Mouse (Mus musculus) natural killer cell, adult 2 months (primary cell): Measurements from ENCODE around the gene Slc44a3.

Experiments used
- DNase-seq, 2 experiments: peaks; one replicate each; pipeline ENCODE4 v3.0.0; 2022; ENCODE audit warnings: low spot score in 2 of 2

Slc44a3 gene

DNA sequence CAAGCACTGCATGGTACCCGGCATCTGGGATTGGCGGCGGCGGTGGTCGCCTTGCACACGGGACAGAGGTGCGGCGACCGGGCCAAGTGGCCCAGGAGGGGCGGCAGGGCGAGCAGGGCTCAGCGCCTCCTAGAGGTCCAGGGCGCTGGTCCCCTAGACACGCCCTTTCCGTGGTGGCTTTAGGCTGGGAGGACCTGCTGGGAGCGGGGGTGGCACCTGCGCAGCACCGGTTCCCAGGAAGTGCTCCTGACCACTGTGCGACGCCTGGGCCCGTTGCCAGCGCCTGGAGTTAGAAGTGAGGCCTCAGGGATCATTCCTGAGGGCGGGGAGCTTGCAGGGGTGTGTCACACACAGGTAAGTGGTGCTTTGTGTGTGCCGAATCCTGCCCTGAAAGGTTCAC, at the start of gene Slc44a3:
Gene Slc44a3 (minus strand): TSS at position 229 of the 400 bp plus-strand sequence.
- DNase-seq: no peak

DNA sequence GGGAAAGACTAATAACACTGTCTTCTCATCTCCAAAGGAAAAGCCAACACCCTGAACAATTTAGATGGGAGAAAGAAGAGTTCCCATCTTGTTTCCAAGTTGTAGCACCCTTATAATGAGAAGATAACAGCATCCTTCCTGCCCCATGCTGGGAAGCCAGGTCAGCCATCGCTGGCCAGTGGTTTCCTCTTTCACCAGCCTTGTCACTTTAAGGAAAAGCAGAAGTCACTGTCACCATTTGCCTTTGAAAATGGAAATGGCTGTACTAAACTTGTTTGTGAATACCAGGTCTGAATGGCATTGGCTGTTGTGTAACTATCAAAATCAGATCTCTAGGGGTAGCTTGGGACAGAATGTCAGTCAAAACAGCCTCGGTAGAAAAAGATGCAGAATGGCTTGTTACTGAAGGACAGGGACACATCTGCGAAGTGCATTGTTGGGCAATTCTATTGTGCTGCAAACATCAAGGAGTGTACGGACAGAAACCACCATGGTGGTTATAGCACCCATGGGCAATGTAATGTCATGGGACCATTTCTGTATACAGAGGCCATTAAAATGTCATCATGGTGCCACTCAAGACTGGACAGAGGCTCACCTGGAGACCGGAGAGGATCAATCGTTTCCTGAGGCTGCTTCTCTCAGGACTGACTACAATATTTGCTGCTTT, 47.8 kb upstream of the Slc44a3 start:
- no peak for DNase-seq

DNA sequence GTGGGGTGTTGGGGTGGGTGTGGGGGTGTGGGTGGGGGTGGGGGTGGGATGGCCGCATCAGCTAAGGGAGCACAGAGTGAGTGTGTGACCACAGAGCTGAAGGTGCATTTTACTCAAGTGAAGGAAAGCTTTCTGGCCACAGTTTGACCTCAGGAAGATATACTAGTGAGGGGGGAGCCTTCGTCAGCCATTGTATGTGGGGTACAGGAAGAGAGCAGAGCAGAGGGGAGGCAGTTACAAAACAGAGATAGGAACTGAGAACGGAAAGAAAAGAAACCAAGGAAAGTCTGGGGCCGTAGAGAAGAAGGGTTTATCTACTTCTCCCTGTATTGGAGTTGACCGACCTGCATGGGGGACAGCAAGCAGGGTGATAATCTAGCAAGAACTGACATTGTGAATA, 47.2 kb upstream of the Slc44a3 start:
- no peak for DNase-seq

DNA sequence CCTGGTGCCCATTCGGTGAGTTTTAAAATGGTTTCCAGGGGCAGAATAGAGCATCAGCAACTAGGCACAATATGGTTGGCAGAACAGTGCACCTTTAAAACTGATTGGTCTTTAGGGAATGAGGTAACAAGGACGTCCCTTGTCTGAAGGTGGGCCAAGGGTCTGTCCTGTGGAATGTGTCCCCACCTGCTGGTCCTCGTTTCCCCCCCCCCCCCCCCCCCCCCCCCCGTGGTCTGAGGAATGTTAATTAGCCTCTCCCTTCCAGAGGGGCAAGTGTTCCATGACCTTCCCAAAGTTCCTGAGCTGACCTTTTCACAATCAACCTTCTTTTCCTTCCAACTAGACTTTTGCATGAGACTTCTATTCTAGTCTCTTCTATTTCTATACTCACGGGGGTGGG, 46.5 kb upstream of the Slc44a3 start:
- DNase-seq: no peak

DNA sequence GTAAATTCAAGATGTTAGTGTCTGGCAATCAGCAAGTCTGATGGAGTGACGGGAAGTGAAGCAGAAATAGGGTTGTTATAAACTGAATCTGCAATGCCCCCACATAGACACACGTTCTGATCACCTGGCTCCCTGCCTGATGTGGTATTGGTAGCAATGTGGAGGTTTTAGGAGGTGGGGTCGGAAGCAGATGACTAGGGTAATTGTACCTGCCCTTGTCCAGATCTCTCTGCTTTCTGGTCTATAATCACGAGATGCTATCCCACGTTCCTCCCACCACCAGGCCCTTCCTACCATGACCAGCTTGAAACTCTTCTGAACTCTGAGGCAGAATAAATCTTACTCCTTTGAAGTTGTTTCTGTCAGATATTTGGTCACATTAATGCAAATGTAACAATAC, 45.4 kb upstream of the Slc44a3 start:
- DNase-seq: no peak

GRCm38 (mm10) chr3:121577032-121577591, 44.9 kb upstream of the Slc44a3 start:
- no peak for DNase-seq

DNA sequence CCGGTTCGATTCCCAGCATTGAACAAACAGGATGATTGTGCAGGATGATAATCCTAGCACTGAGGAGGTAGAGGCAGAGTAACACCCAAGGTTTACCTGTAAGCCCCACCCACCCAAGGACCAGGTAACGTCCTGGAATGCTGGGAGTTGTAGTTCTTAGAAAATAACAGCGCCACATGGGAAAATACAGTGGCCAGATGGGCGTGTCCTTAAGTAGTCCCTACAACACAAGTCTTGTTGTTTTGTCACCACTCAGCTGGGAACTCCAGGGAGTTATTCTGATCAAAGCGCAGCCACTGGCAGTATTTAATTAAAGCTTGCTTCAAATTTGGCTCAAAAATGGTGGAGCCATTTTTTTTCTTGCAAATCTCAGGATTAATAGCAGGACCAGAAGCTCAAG, 44.2 kb upstream of the Slc44a3 start:
- no peak for DNase-seq

- DNase-seq: no peak
These were observed 42.2 kb upstream of the Slc44a3 start for GRCm38 (mm10) chr3:121574386-121574785.

DNA sequence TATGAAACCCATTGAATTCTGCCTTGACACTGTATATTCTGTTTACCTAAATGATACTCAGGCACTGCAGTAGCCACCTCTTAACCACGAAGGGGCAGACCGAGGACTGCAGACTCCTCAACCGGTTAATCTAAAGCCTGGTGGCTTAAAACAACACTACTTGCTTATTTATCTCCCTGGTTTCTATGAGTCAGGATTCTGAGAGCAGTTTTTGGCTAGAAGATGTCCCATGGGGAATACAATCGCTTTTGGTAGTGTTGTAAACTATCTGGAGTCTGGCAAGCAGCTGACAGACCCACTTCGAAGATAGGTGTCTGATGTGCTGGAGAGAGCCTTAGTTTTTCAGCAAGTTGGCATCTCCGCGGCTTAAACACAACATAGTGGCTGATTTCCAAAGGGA, 41.7 kb upstream of the Slc44a3 start:
- no peak for DNase-seq

DNA sequence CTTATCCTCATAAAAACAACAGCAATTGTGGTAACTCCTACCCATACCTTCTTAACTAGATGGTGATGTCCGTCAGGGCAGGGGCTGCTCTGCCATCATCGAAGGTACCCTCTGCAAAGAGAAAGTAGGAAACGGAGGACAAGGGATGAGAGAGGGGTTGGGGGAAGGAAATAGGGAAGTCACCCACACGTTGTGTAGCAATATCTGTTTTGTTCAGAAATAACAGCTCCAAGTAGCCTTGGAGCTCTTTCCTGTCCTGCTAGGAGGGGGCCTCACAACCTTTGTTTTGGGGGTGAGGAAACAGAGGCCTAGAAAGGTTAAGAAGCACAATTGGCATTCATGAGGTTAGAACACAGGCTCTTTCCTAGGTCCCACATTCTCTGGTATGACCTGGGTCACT, 39.3 kb upstream of the Slc44a3 start:
- DNase-seq: no peak

DNA sequence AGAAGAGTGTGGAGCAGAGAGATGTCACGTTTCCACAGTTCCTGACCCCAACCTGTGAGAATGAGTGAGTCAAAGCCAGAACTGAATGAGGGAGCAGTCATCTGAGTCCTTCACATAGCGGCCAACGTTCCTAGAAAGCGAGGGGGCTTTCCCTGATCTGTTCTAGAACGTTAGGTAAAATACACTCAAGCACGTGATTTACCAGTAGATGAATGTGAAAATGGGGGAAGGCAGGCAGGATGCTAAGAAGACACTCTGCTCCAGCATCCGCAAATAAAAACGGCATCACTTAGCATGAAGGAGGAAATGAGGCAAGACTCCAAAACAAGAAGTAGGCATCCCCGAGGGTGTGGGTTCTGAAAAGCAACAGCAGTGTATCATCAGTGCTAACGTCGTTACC, 38.4 kb upstream of the Slc44a3 start:
- no peak for DNase-seq

- DNase-seq: no peak
These were observed 37.6 kb upstream of the Slc44a3 start for GRCm38 (mm10) chr3:121569767-121570166.

GRCm38 (mm10) chr3:121569004-121569403, 36.8 kb upstream of the Slc44a3 start:
- no peak for DNase-seq

DNA sequence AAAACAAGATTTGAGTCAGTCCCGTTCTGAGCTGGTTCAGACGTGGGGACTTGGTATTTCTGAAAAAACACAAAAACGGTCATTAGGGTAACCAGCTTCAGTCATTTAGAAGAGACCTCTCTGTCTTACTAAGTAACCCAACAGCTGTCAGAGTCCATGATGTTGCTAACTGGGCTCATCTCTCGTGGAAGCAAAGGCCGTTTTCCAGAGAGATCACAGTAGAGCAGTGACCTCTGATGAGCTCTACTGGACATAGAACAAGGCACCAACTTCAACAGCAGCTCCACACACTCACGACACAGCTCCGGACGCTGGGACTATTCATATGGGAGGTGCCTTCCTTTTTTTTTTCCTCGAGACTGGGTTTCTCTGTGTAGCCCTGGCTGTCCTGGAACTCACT, 35.7 kb upstream of the Slc44a3 start:
- DNase-seq: no peak

DNA sequence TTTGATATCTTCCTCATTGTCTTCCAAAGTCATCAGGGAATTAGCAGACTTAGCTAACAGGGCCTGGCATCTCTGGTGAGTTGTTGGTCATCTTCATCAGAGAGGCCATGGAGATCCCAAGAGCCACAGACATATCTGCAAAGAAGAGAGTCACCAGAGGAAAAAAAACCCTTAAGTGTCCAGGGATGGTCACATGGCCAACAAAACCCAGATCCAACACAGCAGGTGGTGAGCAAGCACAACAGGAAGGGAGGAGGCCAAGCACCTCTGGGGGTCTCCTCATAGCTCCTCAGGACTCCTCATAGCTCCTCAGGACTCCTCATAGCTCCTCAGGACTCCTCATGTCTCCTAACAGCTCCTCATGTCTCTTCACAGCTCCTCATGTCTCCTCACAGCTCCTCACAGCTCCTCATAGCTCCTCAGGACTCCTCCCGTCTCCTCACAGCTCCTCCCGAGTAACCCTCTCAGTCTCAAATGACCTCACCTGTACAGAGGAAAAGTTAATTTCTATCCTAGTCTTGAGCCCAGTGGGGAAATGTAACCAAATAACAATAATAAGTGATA, 35.2 kb upstream of the Slc44a3 start:
- no peak for DNase-seq

DNA sequence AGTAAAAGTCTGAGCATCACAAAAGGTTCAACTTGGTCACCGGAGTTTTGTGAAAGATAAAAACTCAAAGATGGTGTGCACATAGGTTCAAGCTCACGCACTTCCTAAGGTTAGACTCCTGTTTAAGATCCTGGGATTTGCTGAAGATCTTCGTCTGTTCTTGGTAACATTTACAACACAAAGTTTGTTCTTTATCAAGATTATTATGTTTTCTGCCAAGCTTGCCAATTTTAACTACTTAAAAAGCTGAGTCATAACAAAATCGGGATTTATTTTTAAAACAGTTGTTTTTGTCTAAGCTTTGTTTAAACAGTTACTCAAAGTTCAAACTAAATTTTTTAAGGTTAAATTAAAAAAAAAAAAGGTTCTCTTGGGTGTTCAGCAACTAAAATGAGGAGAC, 34.7 kb upstream of the Slc44a3 start:
- no peak for DNase-seq

DNA sequence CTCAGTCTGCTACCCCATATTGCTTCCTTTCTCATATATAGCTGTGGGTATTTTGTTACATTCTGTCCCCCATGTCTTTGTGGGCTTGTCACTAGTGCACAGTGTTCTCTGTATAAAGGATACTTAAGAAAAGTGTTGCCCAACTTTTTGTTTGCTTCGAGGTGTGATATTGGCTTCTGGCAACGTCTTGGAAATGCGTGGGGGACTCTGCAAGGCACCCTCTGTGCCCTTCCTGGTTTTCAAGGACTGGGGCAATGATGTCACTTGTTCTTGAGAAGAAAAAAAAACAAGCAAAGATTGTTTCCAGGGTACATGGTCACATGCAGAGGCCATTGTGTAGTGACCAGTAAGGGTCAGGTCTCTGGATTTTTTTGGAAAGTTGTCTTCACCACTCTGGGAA, 29.6 kb upstream of the Slc44a3 start:
- DNase-seq: no peak

DNA sequence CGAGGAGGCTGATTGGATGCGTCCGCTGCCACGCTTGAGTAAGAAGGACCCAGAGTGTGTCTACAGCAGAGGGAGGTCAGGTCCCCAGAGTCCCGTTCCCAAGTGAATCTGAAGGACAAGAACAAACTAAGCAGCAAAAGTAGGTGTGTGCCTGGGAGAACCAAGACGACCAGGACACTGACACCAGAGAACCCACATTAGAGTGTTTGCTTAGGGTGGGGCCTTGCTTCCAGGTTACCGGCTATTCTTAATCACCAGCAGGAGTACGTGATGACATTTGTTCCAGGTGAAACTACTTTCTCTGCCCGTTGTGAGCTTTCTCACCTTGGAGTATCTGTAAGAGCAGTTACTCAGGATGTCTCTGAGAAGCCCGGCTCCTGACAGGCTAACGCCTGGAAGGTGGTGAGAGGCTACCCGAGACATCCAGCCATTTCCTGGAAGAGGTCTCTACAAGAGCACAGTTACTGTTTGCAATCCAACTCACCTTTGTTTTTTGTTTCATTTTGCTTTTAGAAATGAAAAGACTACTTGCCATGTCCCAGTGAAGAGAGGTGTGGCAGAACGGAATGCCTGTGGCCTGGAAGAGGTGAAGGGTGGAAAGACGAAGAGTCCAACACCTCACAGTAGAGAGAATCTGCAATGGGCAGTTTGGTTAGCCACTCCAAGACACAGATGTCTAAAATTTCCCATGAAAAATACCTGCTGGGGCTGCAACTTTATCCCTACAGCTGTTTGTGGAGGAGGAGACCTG, 28.1 kb upstream of the Slc44a3 start:
- DNase-seq: no peak

GRCm38 (mm10) chr3:121559406-121560114, 27.4 kb upstream of the Slc44a3 start:
- DNase-seq: no peak

GRCm38 (mm10) chr3:121558861-121559260, 26.7 kb upstream of the Slc44a3 start:
- no peak for DNase-seq

- DNase-seq: no peak
These were observed 24.1 kb upstream of the Slc44a3 start for GRCm38 (mm10) chr3:121556304-121556703.

DNA sequence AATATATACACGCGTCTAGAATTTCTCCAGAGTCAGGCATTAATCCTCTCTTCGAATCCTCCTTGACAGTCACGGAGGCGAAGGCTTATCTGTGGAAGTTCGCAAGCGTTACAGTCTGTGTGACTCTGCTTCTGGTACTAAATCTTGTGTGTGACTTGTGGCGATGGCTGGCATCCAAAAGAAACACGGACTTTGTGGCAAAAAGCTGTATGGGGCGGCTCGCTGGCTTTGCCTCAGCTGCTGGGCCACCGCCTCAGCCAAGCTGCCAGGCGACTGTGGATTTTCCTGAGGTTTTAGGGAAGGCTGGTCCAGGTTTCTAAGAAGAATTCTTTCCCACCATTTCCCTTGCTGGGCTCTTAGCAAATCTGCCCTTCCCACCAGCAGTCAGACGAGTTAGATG, 21.1 kb upstream of the Slc44a3 start:
- DNase-seq: no peak
